Mouse (Mus musculus): ENCODE data around the gene Osbpl2. TPM values are rescaled to one million over a fixed set of nuclear protein-coding genes. Genes with fewer than 3 reads are reported as not detected.

The Osbpl2 gene
- total RNA-seq, 4 experiments from 2014 or later, result 16.6 to 19.2 (median 18.1) TPM

DNA sequence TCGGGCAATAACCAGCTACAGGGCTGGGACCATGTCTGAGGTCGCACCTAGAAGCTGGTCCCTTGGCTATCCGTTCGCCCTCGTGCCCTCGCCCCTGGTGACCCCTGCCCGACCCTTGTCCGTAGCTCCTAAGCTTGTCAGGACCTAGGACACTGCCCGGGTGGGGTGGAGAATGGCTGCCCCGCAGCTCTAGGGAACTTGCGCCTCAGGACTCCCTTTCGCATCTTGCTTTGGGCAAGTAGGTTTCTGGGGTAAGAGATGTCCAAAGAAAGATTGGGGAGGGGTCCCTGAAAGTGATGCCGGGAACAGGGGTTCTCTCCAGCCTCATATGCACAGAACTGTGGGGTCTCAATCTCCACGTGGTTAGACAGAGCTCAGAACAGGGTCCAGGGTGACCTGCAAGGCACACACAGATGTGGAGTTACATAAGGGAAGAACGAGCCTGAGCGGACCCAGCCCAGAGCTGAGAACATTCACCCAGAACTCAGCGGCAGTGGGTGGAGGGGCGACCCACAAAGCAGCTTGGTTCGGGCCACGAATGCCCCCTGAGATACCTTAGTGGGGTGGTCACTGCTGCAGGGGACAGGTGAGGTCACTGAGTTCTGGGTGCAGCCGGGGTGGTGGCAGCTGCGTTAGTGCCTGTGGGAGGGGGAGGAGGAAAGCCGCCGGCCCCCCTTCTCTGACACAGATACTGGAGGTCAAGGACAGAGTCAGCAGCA is 14.3 kb upstream of the Osbpl2 start:
- no peak for DNase-seq (ENCODE audit: low spot score in 2 of 2)

DNA sequence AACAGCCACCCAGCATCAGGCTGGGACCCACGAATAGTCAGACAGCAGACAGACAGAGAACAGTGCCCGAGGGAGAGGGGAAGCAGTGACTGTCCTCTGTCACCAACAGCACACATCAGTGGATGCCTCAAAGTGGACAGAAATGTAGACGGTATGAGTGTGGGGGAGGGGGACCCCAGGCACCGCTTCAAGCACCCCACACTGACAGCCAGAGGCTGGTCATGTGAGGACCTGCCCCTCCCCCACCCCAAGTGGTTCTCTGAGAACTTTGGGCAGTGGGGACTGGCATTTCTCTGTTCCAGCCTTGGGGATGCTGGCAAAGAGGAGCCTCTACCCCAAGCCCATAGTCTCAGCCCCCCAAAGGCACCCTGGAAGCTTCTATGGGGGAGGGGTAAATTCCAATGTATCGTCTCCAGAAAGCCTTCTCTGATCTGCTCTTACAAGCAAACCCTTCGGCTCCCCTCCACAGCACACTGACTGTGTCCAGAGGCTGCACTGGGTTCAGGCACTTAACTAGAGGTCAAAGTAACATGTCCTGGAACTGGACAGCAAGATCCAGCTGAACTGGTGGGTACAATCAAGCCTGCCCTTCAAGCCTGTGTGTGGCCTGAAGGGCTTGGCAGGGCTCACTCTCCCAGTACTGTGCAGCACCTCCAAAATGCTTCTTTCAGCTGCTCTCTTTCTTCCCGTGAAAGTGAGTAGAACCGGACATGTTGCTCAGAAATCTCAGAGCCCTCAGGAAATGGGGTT is 13.5 kb upstream of the Osbpl2 start:
- DNase-seq (ENCODE audit: low spot score in 2 of 2), result no peak

DNA sequence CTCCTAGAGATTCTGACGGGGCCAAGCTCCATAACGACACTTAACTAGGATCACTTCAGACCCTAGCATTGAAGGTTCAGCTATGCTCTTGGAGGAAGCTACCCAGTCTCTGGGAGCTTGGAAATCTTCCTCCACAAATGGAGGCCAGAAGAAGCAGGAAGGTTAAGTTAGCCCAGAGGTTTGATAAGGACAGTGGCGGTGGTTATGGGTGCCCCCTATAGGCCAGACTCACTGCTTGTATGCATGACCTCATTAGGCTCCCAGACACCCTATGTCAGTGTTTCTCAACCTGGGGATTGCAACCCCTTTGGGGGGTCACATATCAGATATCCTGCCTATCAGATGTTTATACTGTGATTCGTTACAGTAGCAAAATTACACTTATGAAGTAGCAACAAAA is 12.0 kb upstream of the Osbpl2 start:
- no peak for DNase-seq (ENCODE audit: low spot score in 2 of 2)

DNA sequence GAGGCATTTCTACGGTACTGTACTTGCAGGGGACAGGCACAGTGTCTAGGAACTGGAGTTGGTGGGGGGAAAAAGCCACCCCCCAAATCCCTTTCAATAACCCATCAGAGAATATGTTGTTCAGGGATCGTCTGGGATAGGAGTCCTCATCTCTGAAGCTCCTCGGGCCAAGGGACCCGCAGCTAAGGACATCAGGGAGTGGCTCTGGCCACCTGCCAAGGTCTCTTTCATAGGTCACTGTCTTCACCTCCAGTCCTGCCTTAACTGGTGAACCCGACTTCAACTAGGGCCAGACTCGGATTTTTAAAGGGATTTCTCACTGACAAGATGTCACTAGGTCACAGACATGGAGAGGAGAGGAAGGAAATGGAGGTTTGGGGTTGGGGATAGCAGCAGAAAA is 10.8 kb upstream of the Osbpl2 start:
- no peak for DNase-seq (ENCODE audit: low spot score in 2 of 2)

DNA sequence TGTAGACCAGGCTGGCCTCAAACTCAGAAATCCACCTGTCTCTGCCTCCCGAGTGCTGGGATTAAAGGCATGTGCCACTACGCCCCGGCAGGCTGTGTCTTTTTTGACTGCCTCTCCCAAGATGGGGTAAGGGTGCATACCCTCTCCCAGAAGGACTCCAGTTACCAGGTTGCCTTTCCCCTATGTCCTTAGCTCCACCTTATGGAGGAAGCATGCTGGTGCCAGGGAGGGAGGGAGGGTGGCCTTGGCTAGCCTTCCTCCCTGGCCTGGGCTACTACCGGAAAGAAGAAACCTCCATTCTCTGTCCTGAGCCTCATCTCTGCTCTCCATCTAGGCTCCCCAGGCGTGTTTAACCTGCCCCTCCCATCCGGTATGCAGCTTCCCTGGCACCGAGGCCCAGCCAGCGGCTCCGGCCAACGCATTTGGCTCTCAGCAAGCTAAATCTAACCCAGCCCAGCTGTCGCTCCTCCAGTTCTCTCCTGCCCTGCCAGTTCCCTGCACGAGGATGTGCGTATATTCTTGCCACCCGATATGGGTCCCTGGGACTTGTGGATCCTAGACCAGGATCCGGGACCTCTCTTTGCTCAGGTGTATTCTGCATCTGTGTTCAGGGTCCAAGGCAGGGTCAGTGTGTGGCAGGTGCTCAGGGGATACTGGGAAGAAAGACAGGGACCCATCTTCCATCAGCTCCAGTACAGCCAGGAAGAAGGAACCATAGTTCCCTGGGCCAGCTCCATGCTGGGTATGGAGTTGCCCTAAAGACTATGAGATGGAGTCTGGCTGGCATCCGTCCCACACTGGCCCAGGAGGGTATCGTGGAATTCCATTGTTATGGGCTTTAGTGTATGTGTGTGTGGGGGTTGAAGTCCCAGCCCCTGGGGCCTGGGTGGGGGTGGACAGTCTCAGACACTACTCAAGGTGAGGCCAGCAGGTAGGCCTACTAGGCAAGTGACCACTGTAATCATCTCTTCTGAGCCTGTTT is 4.9 kb upstream of the Osbpl2 start:
- DNase-seq (ENCODE audit: low spot score in 2 of 2), result peak; percentile 88 to 93

GRCm38 (mm10) chr2:180115279-180115678 is 3.8 kb upstream of the Osbpl2 start:
- peak in 1 of 2 experiments; percentile 41 for DNase-seq (ENCODE audit: low spot score in 2 of 2)

GRCm38 (mm10) chr2:180116081-180116493 is 3.0 kb upstream of the Osbpl2 start:
- no peak for DNase-seq (ENCODE audit: low spot score in 2 of 2)

GRCm38 (mm10) chr2:180116741-180117484 is 2.2 kb upstream of the Osbpl2 start:
- DNase-seq (ENCODE audit: low spot score in 2 of 2), result no peak

DNA sequence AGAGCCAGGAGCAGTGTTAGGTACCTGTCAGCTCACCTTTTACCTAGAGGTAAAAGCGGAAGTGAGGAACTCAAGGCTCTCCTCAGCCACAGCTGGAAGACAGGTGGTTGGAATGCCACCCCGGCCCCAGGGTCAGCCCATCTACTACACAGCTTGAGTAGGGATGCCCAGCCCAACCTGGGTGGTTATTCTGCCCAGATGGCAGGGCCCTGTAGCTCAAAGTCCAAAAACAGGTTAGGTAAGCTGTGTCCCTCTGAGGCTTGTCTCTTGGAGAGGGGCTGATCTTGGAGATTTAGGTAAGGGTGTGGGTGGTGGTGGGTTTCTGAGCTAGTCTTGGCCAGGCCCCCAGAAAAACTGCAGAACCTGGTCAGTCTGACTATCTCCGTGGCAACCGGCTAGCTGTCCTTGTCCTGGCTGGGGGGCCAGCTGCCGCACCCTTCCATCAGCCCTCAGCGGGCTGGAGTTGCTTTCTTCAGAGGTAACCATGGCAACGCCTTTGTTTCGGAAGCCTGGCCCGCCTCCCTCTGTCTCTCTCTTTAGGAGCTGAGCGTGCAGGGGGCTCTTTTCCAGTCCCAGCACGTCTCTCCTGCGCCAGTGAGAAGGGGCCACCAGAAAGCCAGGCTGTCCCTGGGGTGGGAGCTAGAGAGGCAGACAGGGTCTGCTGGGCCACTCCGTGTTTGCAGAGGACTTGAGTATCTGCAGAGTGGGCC is 1.5 kb upstream of the Osbpl2 start:
- no peak for DNase-seq (ENCODE audit: low spot score in 2 of 2)

DNA sequence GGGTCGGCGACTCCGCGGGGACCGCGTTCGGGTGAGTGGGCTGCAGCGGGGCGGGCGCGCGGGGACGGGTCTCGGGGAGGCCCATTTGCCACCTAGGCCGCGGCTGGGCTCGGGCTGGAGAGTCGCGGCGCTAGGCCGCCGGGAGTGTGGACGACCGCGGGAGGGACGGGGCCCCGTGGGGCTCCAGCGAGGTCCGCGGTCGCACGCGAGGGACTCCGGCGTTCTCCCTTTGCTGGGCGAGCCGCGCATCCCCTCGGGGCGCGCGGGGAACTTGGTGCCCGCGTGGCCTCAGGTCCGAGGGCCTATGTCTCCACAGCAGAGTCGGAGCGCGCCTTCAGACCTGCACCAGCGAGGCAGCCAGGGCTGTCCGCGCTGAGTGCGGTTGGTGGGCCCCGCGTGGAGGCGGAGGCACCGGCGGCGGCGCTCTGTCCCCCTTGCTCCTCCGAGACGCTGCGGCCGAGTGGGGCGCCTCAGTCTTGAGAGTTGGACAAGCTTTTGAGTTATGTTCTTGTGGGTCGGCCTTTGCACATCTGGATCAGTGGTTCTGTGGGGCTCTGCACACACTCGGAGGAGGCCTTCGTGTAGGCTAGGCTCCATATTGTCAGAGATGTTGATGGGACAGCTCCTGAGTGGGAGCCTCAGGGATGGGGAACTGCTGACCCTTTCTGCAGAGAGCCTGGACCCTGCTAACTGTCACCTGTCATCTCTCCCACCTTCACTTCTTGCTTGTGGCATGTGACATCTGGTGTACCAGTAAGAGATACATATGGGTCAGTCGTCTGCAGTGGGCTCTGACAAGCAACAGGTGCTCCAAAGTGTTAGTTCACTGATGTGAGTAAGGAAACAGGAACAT is 559 bp downstream of the Osbpl2 start:
- DNase-seq (ENCODE audit: low spot score in 2 of 2), result no peak

- DNase-seq (ENCODE audit: low spot score in 2 of 2), result no peak
Observed at GRCm38 (mm10) chr2:180120292-180120761, 1.2 kb downstream of the Osbpl2 start.

DNA sequence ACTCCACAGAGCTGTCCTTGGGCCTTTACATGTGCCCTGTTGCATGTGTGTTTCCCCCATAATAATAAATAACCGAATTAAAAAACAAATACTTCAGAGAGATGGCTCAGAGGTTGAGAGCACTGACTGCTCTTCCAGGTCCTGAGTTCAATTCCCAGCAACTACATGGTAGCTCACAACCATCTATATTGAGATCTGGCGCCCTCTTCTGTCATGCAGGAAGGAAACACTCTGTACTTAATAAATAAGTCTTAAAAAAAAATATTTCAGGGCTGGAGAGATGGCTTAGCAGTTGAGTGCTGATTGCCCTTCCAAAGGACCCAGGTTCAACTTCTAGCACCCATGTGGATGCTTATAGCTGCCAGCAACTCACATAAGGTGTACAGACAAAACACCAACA is 5.1 kb downstream of the Osbpl2 start:
- no peak for DNase-seq (ENCODE audit: low spot score in 2 of 2)

DNA sequence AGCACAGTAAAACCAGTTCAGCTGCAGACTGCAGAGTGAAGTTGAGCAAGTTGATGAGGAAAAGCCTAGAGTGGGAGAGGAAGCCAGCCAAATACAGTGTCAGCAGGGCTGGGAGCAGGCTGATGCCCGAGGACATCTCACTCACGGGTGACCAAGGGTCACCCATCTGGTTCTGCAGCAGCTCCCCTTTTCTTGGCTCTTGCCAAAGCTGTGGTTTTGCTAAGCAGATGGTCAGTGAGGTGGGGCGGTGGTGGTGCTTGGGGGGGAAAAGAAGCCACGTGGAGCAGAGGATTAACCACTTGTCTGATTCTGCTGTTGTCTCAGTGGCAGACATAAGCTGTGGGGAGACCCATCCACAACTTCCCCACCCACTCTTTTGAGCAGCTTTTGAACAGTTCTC is 7.1 kb downstream of the Osbpl2 start:
- DNase-seq (ENCODE audit: low spot score in 2 of 2), result peak; percentile 30 to 50

DNA sequence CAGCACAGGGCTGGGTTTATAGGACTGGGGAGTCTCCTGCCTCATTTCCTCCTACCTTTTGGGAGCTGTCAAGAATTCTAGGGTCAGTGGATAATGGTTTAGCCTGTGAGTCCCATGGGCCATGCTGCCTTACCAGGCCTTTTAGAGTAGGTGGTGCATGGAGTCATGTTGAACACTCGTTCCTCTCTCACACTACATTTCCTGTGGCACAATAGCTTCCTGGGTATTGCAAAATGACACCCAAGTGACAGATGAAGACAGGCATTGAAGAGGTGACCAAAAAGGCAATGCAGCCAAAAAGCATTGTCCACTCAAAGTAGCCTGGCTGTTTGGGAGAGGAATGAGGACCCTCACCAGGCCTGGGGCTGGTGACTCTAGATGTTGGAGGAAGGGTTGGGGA is 8.6 kb downstream of the Osbpl2 start:
- no peak for DNase-seq (ENCODE audit: low spot score in 2 of 2)

DNA sequence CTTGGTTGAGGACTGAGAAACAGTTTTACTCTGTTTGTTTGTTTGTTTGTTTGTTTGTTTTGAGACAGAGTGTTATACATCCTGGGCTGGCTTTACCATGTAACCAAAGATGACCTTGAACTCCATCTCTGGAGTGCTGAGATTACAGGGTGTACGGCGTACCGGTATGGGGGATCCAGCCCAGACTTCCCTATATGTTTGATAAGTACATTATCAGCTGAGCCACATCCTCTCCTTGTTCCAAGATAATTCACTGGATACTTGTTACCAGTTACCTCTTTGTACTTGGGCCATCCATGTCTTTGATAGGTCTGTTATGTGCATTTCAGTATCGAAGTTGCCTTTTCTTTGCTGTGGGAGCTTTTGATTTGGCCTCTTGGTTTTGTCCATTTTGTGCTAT is 14.1 kb downstream of the Osbpl2 start:
- DNase-seq (ENCODE audit: low spot score in 2 of 2), result no peak

GRCm38 (mm10) chr2:180133911-180134310 is 14.8 kb downstream of the Osbpl2 start:
- DNase-seq (ENCODE audit: low spot score in 2 of 2), result no peak

- no peak for DNase-seq (ENCODE audit: low spot score in 2 of 2)
Observed at GRCm38 (mm10) chr2:180135414-180135813, 16.3 kb downstream of the Osbpl2 start.

DNA sequence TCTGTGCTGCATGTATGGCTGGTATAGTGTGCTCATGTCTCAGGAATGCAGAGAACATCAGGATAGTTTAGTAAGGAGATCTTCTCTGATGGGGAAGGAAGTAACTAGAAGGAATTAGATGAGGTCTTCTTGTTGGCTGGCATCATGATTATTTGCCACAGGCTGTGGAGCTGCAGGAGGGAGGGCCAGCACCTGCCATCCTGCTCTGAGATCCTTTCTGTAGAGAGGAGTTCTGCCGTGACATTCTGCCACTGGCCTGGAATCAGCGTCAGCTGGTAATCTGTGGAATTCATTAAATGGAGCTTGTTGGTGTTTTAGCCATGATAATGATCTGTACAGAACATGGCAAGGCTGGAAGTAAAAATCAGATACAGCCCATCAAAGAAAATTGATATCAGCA is 27.0 kb downstream of the Osbpl2 start:
- DNase-seq (ENCODE audit: low spot score in 2 of 2), result no peak

DNA sequence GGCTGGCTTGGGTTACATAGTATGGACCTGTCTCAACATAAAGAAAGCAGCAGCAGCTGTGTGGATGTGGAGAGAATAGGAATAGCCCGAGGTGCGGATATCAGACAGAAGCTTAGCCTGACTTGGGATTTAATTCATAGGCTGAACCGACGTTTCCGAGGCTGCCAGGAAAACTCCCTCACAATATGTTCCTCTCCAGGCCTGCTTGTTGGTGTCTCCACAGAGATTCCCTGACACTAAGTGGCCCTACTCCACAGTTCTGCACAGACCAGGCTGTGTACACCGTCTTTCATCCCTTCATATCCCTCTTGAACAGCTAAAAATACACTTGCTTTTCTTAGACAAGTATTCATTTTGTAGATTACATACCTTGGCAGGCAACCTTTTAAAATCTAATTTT is 28.3 kb downstream of the Osbpl2 start:
- DNase-seq (ENCODE audit: low spot score in 2 of 2), result no peak
